Mouse (Mus musculus) CD4-positive naive resting alpha-beta T cell, adult 57 days (primary cell): ENCODE results near the gene Sntg2. TPM values are rescaled to one million over a fixed set of nuclear protein-coding genes. Genes with fewer than 3 reads are reported as not detected.

Experiments used
- total RNA-seq: library from RNA; stranded (reverse); gene quantifications from one replicate; pipeline ENCODE4 v1.2.4, GENCODE M21; 2023

Sntg2 gene
- not detected for total RNA-seq

GRCm38 (mm10) chr12:30372933-30373501, at the start of gene Sntg2:
Gene Sntg2 (minus strand): TSS chr12:30373375.

GRCm38 (mm10) chr12:30132524-30132923, 240.7 kb downstream of the Sntg2 start, which contains the start of gene Tpo:
Gene Tpo (minus strand): TSS chr12:30132624.

Other genes with a start within 250 kb of the Sntg2 start
- gene Tpo, start 240.8 kb downstream of the Sntg2 start, total RNA-seq = not detected
- 8.0 TPM for gene Tmem18, start 211.1 kb upstream of the Sntg2 start, total RNA-seq